Mouse (Mus musculus) megakaryocyte, embryonic 14.5 days (primary cell): ENCODE results near the gene Styxl1.

Experiments
- FLI1 ChIP-seq: IDR thresholded peaks from 2 replicates; pipeline ENCODE4 v1.6.1; 2012; ENCODE audit warnings: low read length, inconsistent platforms, mixed read lengths
- GATA1 ChIP-seq: IDR thresholded peaks from 3 replicates; pipeline ENCODE4 v1.6.1; 2012; ENCODE audit warnings: mixed read lengths, low read length, inconsistent platforms, borderline replicate concordance

DNA sequence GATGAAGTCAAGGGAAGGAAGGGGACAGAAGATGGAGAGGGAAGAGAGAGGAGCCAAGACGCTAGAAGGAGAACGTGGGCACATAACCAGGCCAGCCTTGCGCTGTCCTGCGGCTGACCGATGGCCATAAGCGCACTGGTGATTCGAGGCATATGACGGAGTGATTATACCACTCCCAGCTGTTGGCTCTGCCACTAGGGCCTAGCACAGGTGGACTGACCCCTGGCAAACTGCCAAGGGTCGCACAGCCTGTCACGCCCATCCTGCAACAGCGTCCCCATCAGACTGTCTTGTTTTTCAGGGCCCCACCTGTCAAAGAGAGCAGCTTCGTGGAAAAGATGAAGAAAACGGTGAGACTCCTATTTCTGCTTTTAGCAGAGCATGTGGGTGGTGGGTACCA is 49.8 kb downstream of the Styxl1 start:
- TF ChIP-seq GATA1 (no peak), FLI1 (no peak)
